Mouse (Mus musculus): ENCODE measurements around the gene Btg1. TPM values are rescaled to one million over a fixed set of nuclear protein-coding genes. Genes with fewer than 3 reads are reported as not detected.

Btg1 gene
- polyA plus RNA-seq, 2 experiments from 2014 or later, result 187 to 198 TPM

DNA sequence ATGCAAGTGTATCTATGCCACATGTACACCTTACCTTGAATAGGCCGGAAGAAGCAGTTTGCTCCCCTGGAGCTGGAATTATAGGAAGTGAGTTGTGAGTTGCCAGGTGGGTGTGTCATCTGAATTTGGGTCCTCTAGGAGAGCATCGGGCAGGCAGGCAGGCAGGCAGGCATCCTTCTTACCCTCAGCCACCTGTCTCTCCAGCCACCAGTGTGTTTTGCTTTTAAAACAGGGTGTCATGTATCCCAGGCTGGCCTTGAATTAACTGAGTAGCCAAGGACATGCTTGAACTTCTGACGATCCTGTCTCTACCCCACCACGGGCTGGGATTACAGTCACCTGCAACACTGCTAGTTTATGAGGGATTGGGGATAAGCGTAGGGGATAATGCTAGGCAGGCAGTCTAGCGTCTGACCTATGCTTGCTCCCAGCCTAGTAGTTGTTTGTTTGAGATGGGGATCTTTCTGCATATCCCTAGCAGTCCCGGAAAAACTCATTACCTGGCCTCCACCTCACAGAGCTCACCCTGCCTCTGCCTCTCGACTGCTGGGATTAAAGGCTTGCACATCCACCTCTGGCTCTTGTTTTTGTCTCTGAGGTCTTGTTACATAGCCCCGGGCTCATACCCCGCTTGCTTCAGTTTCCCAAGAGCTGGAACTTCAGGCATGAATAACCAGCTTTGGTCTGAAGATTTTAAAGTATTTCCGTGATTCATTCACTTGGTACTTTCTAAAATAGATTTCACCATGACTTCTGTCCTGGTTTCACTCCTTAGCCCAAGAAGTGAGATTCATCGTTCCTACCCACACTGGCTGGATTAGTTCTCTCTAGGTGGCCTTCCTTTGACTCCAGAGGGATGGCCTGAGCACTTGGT, 15.7 kb downstream of the Btg1 start:
- no peak for ATAC-seq

GRCm38 (mm10) chr10:96633145-96633516, 16.3 kb downstream of the Btg1 start:
- ATAC-seq, result no peak

- ATAC-seq, result peak; percentile 43
These were observed 18.7 kb downstream of the Btg1 start for GRCm38 (mm10) chr10:96635472-96635871.

GRCm38 (mm10) chr10:96638477-96638876, 21.7 kb downstream of the Btg1 start:
- no peak for ATAC-seq

- no peak for ATAC-seq
These were observed 25.2 kb downstream of the Btg1 start for GRCm38 (mm10) chr10:96642014-96642413.

GRCm38 (mm10) chr10:96642751-96643150, 25.9 kb downstream of the Btg1 start:
- no peak for ATAC-seq

DNA sequence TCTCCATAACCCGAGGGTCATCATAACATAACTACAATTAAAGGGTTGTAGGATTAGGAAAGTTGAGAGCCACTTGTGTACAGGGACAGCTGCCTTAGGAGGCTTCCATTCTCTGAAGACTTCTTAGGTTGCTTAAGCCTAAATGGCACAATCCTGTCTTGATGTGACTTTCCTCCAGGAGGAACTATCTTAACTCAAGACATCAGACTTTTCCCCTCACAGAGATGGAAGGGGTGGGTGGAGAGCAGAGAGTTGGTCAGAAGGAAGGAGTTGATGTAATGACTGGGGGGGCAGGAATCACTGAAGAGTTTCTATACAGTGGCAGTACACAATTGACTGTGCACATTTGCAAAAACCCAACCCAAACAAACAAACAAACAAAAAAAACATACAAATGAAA, 28.4 kb downstream of the Btg1 start:
- ATAC-seq, result no peak

GRCm38 (mm10) chr10:96646024-96646866, 29.4 kb downstream of the Btg1 start:
- no peak for ATAC-seq

DNA sequence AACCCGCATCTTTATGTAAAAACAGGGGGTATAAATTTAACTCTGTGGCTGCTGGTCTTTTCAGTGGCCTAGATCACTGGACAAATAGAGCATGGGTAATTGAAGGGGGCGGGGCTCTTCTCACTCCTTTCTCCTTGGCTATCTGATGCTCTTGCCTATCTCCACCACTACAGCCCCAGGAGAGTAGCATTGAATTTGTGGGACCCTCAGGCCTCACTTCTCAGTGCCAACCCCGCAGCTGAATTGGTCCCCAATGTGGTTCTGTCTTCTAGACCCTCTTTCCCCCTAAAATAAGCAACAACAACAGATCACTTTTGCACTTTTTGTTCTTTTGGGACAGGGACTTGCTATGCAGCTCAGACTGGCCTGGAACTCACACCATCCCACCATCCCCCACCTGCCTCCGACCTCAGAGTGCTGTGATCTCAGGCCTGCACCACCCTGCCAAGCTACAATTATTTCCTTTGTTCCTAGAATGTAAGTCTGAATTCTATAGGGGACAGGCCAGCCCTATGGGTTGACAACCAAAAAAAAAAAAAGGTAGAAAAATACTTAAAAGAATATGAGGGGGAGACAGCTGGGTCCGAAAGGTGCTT, 30.2 kb downstream of the Btg1 start:
- no peak for ATAC-seq

GRCm38 (mm10) chr10:96648161-96648561, 31.4 kb downstream of the Btg1 start:
- ATAC-seq, result peak; percentile 27

GRCm38 (mm10) chr10:96649524-96649923, 32.7 kb downstream of the Btg1 start:
- ATAC-seq, result no peak

- no peak for ATAC-seq
These were observed 35.6 kb downstream of the Btg1 start for GRCm38 (mm10) chr10:96652372-96652771.

DNA sequence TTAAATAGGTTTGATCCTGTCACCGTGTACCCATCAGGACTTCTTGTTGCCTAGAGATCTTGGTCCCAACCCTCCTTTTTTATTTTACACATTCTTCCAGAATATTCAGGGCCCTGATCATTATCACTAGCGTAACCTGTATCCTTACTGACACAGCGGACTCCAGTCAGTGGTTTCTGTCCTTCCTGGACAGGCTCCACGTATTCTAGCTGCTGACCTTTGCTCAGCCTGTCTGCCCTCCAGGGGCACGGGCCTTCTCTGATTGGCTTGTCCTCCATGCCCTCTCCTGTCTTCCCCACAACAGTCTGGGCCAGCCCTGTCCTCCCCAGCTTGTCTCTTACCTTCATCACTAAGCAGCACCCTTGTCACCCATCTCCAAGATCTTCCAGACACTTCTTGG, 36.2 kb downstream of the Btg1 start:
- no peak for ATAC-seq

DNA sequence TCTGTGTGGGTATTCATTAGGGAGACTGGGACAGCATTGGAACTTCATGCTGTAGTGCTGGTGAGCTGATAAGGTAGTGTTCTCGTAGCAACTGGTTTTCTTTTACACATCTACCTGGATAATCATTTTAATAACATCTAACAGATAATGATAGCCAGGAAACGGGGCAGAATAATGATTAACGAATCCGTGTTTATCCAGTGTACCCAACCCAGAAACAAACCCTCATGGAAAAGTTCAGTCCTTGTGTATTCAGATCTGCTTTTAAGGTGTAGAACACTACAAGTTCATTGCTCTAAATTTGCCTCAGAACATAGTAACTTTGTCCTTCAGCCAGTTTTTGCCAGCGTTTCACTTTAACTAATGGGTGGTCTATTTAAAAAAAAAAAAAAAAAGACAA, 37.3 kb downstream of the Btg1 start:
- no peak for ATAC-seq

DNA sequence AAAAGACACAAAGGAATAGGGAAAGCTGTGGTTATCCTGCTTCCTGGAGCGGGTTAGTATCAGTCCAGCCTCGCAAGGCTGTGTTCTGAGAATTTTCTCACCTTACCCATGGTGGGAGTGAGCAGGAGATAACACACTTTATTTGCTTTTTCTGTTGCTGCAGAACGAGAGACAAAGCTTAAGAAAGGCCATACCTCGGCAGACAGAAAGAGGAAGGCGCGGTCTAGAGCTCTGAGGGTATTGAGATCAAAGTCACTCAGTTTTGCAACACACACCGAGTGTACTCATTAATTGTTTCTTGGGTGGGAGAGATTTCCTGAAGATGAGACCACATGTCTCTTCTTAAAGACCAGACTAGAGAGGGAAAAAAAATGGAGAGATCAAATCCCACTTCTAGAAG, 37.8 kb downstream of the Btg1 start:
- ATAC-seq, result no peak

DNA sequence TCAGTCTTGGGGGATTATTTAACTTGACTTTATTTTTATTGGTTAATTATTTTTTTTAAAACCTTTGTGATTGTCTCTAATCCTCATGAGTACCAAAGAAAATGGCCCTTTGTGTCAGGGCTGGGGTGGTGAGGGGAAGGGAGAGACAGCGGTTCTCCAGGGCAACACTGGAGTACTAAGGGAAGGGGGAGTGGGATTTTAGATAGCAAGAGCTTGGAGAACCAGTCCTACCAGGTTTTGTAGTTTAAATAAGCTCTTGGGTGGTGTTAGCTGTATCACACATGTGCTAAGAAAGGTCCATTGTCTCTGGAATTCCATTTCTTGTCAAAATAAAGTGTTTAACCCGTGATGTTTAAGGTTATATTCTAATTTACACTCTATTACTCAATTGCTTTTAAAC, 38.3 kb downstream of the Btg1 start:
- ATAC-seq, result no peak

- ATAC-seq, result peak; percentile 75
These were observed 39.4 kb downstream of the Btg1 start for GRCm38 (mm10) chr10:96656176-96656575.

- no peak for ATAC-seq
These were observed 42.1 kb downstream of the Btg1 start for GRCm38 (mm10) chr10:96658906-96659305.

DNA sequence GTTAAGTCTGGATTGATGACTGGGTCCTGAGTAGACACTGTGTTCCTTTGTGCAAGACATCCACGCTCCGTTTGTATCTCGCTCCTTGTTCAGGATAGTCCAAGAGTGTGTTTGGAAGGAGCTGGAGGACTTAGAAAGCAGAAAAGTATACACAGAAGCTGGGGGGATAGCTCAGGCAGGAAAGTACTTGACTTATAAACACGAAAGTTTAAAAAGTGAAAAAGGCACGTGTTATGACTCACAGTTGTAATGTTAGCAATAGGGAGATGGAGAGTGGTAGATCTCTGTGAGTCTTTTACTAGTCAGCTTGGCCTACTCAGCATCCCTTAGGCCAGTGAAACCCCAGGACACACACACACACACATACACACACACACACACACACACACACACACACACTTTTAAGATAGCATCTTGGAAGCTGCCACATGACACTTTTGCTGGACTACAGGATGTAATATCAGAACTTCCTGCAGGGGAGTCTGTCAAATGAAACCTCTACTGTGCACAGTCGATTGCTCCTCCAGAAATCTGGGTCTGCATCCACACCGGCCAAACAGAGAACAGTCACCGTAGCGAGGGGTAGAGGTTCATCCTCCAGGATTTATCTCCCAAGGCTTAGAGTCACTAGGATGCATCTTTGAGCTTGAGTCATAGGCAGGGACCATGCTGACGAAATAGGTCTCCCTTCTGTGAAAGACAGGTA, 43.6 kb downstream of the Btg1 start:
- ATAC-seq, result no peak

DNA sequence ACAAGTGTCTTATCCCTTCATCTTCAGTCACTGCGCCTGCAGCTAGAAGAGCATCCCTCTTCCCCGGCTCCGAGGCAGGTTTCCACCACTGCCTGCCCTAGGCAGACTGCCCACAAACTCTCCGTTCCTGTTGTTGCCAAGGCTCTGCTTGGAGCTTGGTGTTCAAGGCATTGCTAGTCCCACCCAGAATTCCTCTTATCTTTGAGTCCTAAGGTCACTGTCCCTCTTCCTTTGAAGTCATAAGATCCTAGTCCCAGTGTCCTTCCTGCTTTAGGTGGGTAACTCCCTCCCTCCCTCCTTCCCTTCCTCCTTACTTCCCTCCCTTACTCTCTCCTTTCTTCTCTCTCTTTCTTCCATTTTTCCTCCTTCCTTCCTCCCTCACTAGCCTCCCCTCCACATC, 46.2 kb downstream of the Btg1 start:
- no peak for ATAC-seq

- peak; percentile 96 for ATAC-seq
These were observed 47.1 kb downstream of the Btg1 start for GRCm38 (mm10) chr10:96663739-96664430.
